Mouse (Mus musculus) olfactory bulb, adult 2 months (tissue): ENCODE measurements at regions not wholly inside any gene's neighbourhood (a gene's known extent, or its start where the extent isn't known, plus 50 kb on each side); places are given as distances from the start of the nearest gene placed in this dataset.

Source experiments
- CTCF ChIP-seq: fragments of 200-500 bp; IDR thresholded peaks from 2 replicates; pipeline ENCODE4 v1.5.1; 2012; ENCODE audit warnings: low read depth, mild to moderate bottlenecking, low read length, moderate library complexity; ENCODE audit not compliant: insufficient read depth
- POLR2A ChIP-seq: fragments of 200-500 bp; IDR thresholded peaks from 2 replicates; pipeline ENCODE4 v1.6.1; 2012; ENCODE audit warnings: mild to moderate bottlenecking, low read depth, low read length, moderate library complexity; ENCODE audit not compliant: insufficient read depth

DNA sequence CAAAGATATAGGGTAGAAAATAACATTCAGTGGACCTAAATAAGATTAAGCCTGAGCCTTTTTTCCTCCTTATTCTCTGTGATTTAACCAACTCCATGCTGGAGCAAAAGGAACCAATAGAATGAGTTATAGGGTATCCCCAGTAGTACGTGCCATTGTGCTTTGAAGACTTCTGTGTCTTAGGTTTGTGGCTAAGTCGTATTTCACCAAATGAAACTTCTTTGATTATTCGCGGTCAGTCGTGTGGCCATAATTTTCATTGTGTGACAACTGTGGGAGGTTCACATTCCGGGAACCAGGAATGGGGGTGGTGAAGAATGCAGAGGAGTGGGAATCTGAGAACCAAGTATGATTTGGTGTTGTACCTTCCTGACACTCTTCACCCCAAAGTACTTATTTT, 535.6 kb upstream of the Pkn2 start:
- TF ChIP-seq POLR2A = no peak
- TF ChIP-seq CTCF = no peak
